Mouse (Mus musculus): ENCODE data around the gene Hes7. TPM values are rescaled to one million over a fixed set of nuclear protein-coding genes. Genes with fewer than 3 reads are reported as not detected.

Hes7 gene
- total and polyA plus RNA-seq, 2 experiments from 2014 or later = 1.3 to 1.6 TPM

- WGBS = 80% methylated on average over 11 of the region's 11 CpGs
- no peaks in the 10 kb centered on the region for H3K27me3 ChIP-seq (ENCODE audit: insufficient read depth, low read length)
- no peak overlapping the region for H3K9ac ChIP-seq
- DNase-seq = no peak
- no peak overlapping the region for H3K4me2 ChIP-seq (ENCODE audit: low read depth)
- H3K27ac ChIP-seq (ENCODE audit: low read depth, low read length) = no peak overlapping the region
- H3K9me3 ChIP-seq (ENCODE audit: low read length) = no peaks in the 10 kb centered on the region
- no peak for TF ChIP-seq CTCF (IDR thresholded peaks at IDR 0.05; ENCODE audit: low read depth)
- no peak for ATAC-seq
- H3K4me3 ChIP-seq (ENCODE audit: low read depth, low read length) = no peak overlapping the region
- H3K36me3 ChIP-seq (ENCODE audit: insufficient read depth) = peaks cover 74% of the 10 kb centered on the region
- no peaks in the 10 kb centered on the region for H3K4me1 ChIP-seq (ENCODE audit: insufficient read depth)
These were observed 13.4 kb upstream of the Hes7 start for GRCm38 (mm10) chr11:69106842-69107241.

- no peak overlapping the region for H3K9ac ChIP-seq
- ATAC-seq (no peak), DNase-seq (no peak)
- no peak overlapping the region for H3K4me3 ChIP-seq (ENCODE audit: low read depth, low read length)
- H3K4me2 ChIP-seq (ENCODE audit: low read depth) = no peak overlapping the region
- no peak for TF ChIP-seq CTCF (IDR thresholded peaks at IDR 0.05; ENCODE audit: low read depth)
- no peaks in the 10 kb centered on the region for H3K4me1 ChIP-seq (ENCODE audit: insufficient read depth)
- peaks cover 66% of the 10 kb centered on the region for H3K36me3 ChIP-seq (ENCODE audit: insufficient read depth)
- no peak overlapping the region for H3K27ac ChIP-seq (ENCODE audit: low read depth, low read length)
- H3K27me3 ChIP-seq (ENCODE audit: insufficient read depth, low read length) = no peaks in the 10 kb centered on the region; the same call in 1 of the 2 replicates
- 88% methylated on average over 11 of the region's 11 CpGs for WGBS
- no peaks in the 10 kb centered on the region for H3K9me3 ChIP-seq (ENCODE audit: low read length)
These were observed 12.5 kb upstream of the Hes7 start for GRCm38 (mm10) chr11:69107676-69108075.

GRCm38 (mm10) chr11:69108223-69108622 lies 12.0 kb upstream of the Hes7 start:
- no peak for TF ChIP-seq CTCF (IDR thresholded peaks at IDR 0.05; ENCODE audit: low read depth)

GRCm38 (mm10) chr11:69109032-69109900 lies 10.9 kb upstream of the Hes7 start:
- peaks cover 50% of the 10 kb centered on the region for H3K36me3 ChIP-seq (ENCODE audit: insufficient read depth)
- H3K4me2 ChIP-seq (ENCODE audit: low read depth) = no peak overlapping the region
- H3K9ac ChIP-seq = no peak overlapping the region
- H3K4me3 ChIP-seq (ENCODE audit: low read depth, low read length) = no peak overlapping the region
- no peaks in the 10 kb centered on the region; the same call in 1 of the 2 replicates for H3K27me3 ChIP-seq (ENCODE audit: insufficient read depth, low read length)
- H3K4me1 ChIP-seq (ENCODE audit: insufficient read depth) = no peaks in the 10 kb centered on the region
- ATAC-seq (no peak), DNase-seq (no peak)
- H3K27ac ChIP-seq (ENCODE audit: low read depth, low read length) = no peak overlapping the region
- WGBS = 85% methylated on average over 13 of the region's 13 CpGs
- TF ChIP-seq CTCF (IDR thresholded peaks at IDR 0.05; ENCODE audit: low read depth) = no peak
- no peaks in the 10 kb centered on the region for H3K9me3 ChIP-seq (ENCODE audit: low read length)

More at GRCm38 (mm10) chr11:69108223-69108622, 12.0 kb upstream of the Hes7 start:
- Histone ChIP-seq H3K9me3 (ENCODE audit: low read length) (no peaks in the 10 kb centered on the region), H3K9ac (no peak overlapping the region), H3K4me1 (ENCODE audit: insufficient read depth) (no peaks in the 10 kb centered on the region), H3K27me3 (ENCODE audit: insufficient read depth, low read length) (no peaks in the 10 kb centered on the region; the same call in 1 of the 2 replicates), H3K4me3 (ENCODE audit: low read depth, low read length) (no peak overlapping the region), H3K36me3 (ENCODE audit: insufficient read depth) (peaks cover 60% of the 10 kb centered on the region), H3K4me2 (ENCODE audit: low read depth) (no peak overlapping the region), H3K27ac (ENCODE audit: low read depth, low read length) (no peak overlapping the region)
- DNase-seq (no peak), ATAC-seq (no peak)
- WGBS = 93% methylated on average over 9 of the region's 9 CpGs

- Histone ChIP-seq H3K4me2 (ENCODE audit: low read depth) (peak overlapping the region; percentile 51), H3K4me1 (ENCODE audit: insufficient read depth) (no peaks in the 10 kb centered on the region), H3K36me3 (ENCODE audit: insufficient read depth) (peaks cover 38% of the 10 kb centered on the region), H3K4me3 (ENCODE audit: low read depth, low read length) (peak overlapping the region; percentile 43), H3K27ac (ENCODE audit: low read depth, low read length) (peak overlapping the region; percentile 55; the same call in 1 of the 2 replicates), H3K27me3 (ENCODE audit: insufficient read depth, low read length) (no peaks in the 10 kb centered on the region; the same call in 1 of the 2 replicates), H3K9me3 (ENCODE audit: low read length) (no peaks in the 10 kb centered on the region), H3K9ac (peak overlapping the region; percentile 26)
- no peak for TF ChIP-seq CTCF (IDR thresholded peaks at IDR 0.05; ENCODE audit: low read depth)
- DNase-seq = peak; percentile 95
- ATAC-seq = peak; percentile 75
- WGBS = 1% methylated on average over 30 of the region's 30 CpGs
These were observed 9.7 kb upstream of the Hes7 start for GRCm38 (mm10) chr11:69110319-69111046.

GRCm38 (mm10) chr11:69111051-69111810 lies 9.0 kb upstream of the Hes7 start:
- no peak for TF ChIP-seq CTCF (IDR thresholded peaks at IDR 0.05; ENCODE audit: low read depth)

More at GRCm38 (mm10) chr11:69111051-69111810, 9.0 kb upstream of the Hes7 start:
- ATAC-seq (peak; percentile 30; the same call in 1 of the 2 replicates), DNase-seq (no peak)
- peak overlapping the region; percentile 43 for H3K4me3 ChIP-seq (ENCODE audit: low read depth, low read length)
- WGBS = 4% methylated on average over 21 of the region's 21 CpGs
- H3K4me1 ChIP-seq (ENCODE audit: insufficient read depth) = no peaks in the 10 kb centered on the region
- H3K9ac ChIP-seq = peak overlapping the region; percentile 26; the same call in 1 of the 2 replicates
- no peaks in the 10 kb centered on the region for H3K9me3 ChIP-seq (ENCODE audit: low read length)
- peak overlapping the region; percentile 51 for H3K4me2 ChIP-seq (ENCODE audit: low read depth)
- no peak overlapping the region for H3K27ac ChIP-seq (ENCODE audit: low read depth, low read length)
- H3K36me3 ChIP-seq (ENCODE audit: insufficient read depth) = peaks cover 33% of the 10 kb centered on the region
- H3K27me3 ChIP-seq (ENCODE audit: insufficient read depth, low read length) = no peaks in the 10 kb centered on the region; the same call in 1 of the 2 replicates

Data from forebrain, postnatal 0 days (tissue).